Mouse (Mus musculus) CD4-positive, CD25-positive, alpha-beta regulatory T cell, adult 9 weeks (primary cell): Measurements from ENCODE around the gene Gad2. TPM values are rescaled to one million over a fixed set of nuclear protein-coding genes. Genes with fewer than 3 reads are reported as not detected.

Experiments used
- polyA plus RNA-seq: library from polyadenylated mRNA; unstranded; fragments of 100-300 nt; shearing (Covaris generic); gene quantifications from one replicate; pipeline ENCODE4 v1.2.1, GENCODE M21; 2017

Gad2 gene
- not detected for polyA plus RNA-seq

GRCm38 (mm10) chr2:22621828-22622731, at the start of gene Gad2:
TSS of gene Gad2 (plus strand) at chr2:22622205.

Other genes starting within 250 kb of the Gad2 start
- gene Apbb1ip, start 151.9 kb downstream of the Gad2 start, polyA plus RNA-seq: 133 TPM